Mouse (Mus musculus) gastrocnemius, adult 2 months (tissue): Measurements from ENCODE around the gene Serpina7. TPM values are rescaled to one million over a fixed set of nuclear protein-coding genes. Genes with fewer than 3 reads are reported as not detected.

Source experiments
- DNase-seq: peaks from one replicate; pipeline ENCODE4 v3.0.0; 2022
- H3K27ac ChIP-seq: fragments of 200-600 bp; 2 replicates; pipeline ENCODE4 v1.8.1; 2022; ENCODE audit warnings: mild to moderate bottlenecking
- H3K4me3 ChIP-seq: fragments of 200-600 bp; 2 replicates; pipeline ENCODE4 v1.8.1; 2022; ENCODE audit warnings: mild to moderate bottlenecking, moderate library complexity
- CTCF ChIP-seq: fragments of 200-600 bp; IDR thresholded peaks from 2 replicates; pipeline ENCODE4 v1.8.1; 2022; ENCODE audit warnings: antibody characterized with exemption, mild to moderate bottlenecking, moderate library complexity
- intact Hi-C: fragments of 180-260 bp; cut with DNase I; formaldehyde crosslinking; loops from one replicate; pipeline ENCODE4 v1.15.1; 2025
- long read RNA-seq, 2 experiments: library from polyadenylated mRNA; stranded (forward); transcript quantifications; one replicate each; pipeline ENCODE4 v2.0.0; 2021
- total RNA-seq, 2 experiments: library from RNA; stranded (reverse); gene quantifications; 2 replicates each; pipeline ENCODE4 v1.2.3; 2021

Serpina7 gene
- not detected for total RNA-seq
- long read RNA-seq, experiment 1, result 0 reads
- long read RNA-seq, experiment 2, result 0 reads

GRCm38 (mm10) chrX:139085077-139085476, at the start of gene Serpina7:
TSS of gene Serpina7 (minus strand) at chrX:139085236.
- DNase-seq, result no peak
- intact Hi-C loops, result no loop called here
- Histone ChIP-seq H3K4me3 (no peak within 1 kb of the TSS), H3K27ac (no peak within 1 kb of the TSS)
- TF ChIP-seq CTCF, result no peak

DNA sequence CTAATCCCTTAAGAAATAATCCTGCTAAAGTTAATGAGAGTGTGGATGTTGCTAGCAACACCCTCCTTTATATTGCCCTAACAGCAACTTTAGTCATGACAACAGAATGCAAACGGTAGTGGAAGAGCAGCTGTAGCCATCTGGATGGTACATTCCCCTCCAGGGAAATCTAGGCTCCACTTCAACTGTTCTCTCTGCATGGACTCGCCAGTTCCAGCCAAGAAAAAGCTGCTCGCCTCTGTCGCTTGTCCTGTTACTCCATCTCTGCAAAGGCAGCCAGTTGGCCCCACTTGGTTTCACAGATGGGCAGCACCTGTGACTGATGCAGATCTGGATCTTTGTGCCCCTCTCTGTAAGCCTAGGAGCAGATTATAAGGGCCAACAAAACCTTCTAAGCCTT, 49.0 kb upstream of the Serpina7 start:
- intact Hi-C loops, result no loop called here
- H3K27ac ChIP-seq, result no peak overlapping the region
- H3K4me3 ChIP-seq, result no peak overlapping the region
- DNase-seq, result no peak
- TF ChIP-seq CTCF, result no peak

- H3K27ac ChIP-seq, result no peak overlapping the region
- DNase-seq, result no peak
- intact Hi-C loops, result no loop called here
- no peak for TF ChIP-seq CTCF
- H3K4me3 ChIP-seq, result no peak overlapping the region
These were observed 12.2 kb upstream of the Serpina7 start for GRCm38 (mm10) chrX:139097197-139097596.

- DNase-seq, result no peak
- Histone ChIP-seq H3K27ac (no peak within 1 kb of the TSS), H3K4me3 (no peak within 1 kb of the TSS)
- TF ChIP-seq CTCF, result no peak
- intact Hi-C loops, result no loop called here
These were observed 907 bp upstream of the Serpina7 start, which contains the start of gene 4930513O06Rik for GRCm38 (mm10) chrX:139085943-139086342. TSS of gene 4930513O06Rik (plus strand) at chrX:139086243.

GRCm38 (mm10) chrX:139078493-139078892, 6.5 kb downstream of the Serpina7 start:
- TF ChIP-seq CTCF, result no peak
- intact Hi-C loops, result no loop called here
- Histone ChIP-seq H3K4me3 (no peak overlapping the region), H3K27ac (no peak overlapping the region)
- no peak for DNase-seq

DNA sequence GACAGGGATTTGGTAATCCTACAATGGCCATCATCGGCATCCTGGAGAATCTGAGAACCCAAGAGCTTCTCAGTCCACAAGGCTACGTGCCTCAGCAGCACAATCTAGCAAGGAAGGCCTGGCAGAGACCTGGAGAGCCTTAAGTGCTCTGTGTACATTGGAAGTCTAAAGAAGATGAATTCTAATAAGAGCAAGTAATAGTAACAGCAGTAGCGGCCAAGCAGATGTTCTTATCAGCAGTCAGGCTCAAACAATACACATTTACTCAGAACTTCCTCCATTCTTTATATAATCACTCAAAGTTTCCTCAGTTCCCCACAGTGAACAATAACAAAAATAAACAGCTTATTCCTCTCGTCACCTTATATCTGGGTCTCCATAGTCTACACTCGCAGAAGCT, 21.0 kb downstream of the Serpina7 start:
- Histone ChIP-seq H3K27ac (no peak overlapping the region), H3K4me3 (no peak overlapping the region)
- DNase-seq, result no peak
- no peak for TF ChIP-seq CTCF
- intact Hi-C loops, result no loop called here

GRCm38 (mm10) chrX:139053149-139053548, 31.9 kb downstream of the Serpina7 start:
- intact Hi-C loops, result no loop called here
- no peak overlapping the region for H3K27ac ChIP-seq
- H3K4me3 ChIP-seq, result no peak overlapping the region
- no peak for TF ChIP-seq CTCF
- no peak for DNase-seq

- DNase-seq, result no peak
- intact Hi-C loops, result no loop called here
- TF ChIP-seq CTCF, result no peak
- no peak overlapping the region for H3K4me3 ChIP-seq
- no peak overlapping the region for H3K27ac ChIP-seq
These were observed 33.1 kb downstream of the Serpina7 start for GRCm38 (mm10) chrX:139051976-139052375.

DNA sequence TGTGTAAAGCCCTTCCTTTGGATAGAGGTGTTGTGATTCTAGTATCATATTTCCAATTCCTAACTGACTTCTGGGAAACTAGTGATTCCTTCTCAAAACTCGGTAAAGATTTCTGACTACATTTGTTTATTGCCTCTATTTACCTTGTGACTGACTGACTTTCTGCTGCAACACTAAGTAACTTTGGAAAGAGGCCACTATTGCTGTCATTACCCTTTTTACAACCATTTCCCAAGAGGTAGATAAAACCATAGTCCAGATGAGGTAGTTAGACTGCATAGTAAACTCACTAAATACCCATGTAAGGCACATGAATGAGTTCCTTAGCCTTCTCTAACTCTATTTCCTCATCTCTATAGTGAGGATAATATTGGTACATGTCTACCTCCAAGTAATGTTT, 43.9 kb downstream of the Serpina7 start:
- DNase-seq, result no peak
- Histone ChIP-seq H3K4me3 (no peak overlapping the region), H3K27ac (no peak overlapping the region)
- intact Hi-C loops, result no loop called here
- no peak for TF ChIP-seq CTCF

DNA sequence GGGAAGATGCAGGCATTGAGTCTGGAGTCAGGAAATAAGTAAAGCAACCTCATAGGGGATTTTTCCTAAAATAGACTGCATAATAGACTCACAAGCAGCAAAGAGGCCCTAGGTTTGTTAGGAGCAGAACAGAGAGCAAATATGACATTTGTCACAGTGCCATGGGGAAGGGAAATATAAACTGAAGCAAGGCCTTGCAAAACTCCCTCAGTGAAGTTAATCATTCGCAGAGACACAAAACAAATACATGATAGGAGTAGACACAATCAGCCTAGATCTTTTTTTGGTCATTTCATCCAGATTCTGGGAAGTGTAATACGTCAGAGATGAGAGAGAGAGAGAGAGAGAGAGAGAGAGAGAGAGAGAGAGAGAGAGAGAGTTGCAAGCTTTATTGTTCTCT, 45.7 kb downstream of the Serpina7 start:
- intact Hi-C loops, result no loop called here
- Histone ChIP-seq H3K4me3 (no peak overlapping the region), H3K27ac (no peak overlapping the region)
- TF ChIP-seq CTCF, result no peak
- DNase-seq, result no peak

GRCm38 (mm10) chrX:139037666-139038065, 47.4 kb downstream of the Serpina7 start:
- TF ChIP-seq CTCF, result no peak
- DNase-seq, result no peak
- H3K4me3 ChIP-seq, result no peak overlapping the region
- H3K27ac ChIP-seq, result no peak overlapping the region
- intact Hi-C loops, result no loop called here

Other genes with a start within 250 kb of the Serpina7 start
- gene Nrk, start 170.8 kb downstream of the Serpina7 start, total RNA-seq, result under 1 TPM; 0.13 to 0.59 TPM
- not detected for gene 4930513O06Rik, start 1.0 kb upstream of the Serpina7 start, total RNA-seq
- not detected for gene 4933428M09Rik, start 94.0 kb upstream of the Serpina7 start, total RNA-seq
- gene Mum1l1, start 124.8 kb upstream of the Serpina7 start, total RNA-seq, result 1 to 10 TPM; 4.6 to 6.1 TPM
- gene Trap1a, start 248.4 kb upstream of the Serpina7 start, total RNA-seq, result not detected